Mouse (Mus musculus): ENCODE results near the gene Elf2.

The Elf2 gene

GRCm38 (mm10) chr3:51233918-51234751 is 106.3 kb downstream of the Elf2 start:
- in situ Hi-C loops (cut with MseI, MboI), result loop anchor here in 1 of 2 experiments (10.0 kb wide), 1 partner anchor 121 kb away; no protein-coding TSS in a partner anchor

DNA sequence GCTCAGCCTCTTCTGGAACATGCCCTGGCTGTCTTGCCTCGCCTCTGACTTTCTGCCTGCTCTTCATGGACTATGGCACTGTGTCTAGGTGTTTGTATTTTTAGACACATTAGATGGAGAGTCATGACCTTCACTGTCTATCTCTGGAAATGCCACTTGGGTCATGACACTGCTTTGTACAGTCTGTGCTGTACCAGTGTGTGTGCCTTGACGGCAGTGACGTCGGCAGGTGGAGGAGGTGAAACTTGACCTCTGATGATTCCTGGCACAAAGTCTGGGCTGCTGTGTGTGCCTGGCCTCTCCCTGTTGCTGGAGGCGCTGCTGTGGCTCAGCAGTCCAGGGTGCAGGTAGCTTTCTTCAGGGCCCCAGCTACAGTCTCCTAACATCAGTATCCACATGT is 107.0 kb downstream of the Elf2 start:
- in situ Hi-C loops (cut with MseI, MboI), result loop anchor here in 1 of 2 experiments (10.0 kb wide), 1 partner anchor 121 kb away; no protein-coding TSS in a partner anchor

GRCm38 (mm10) chr3:51232205-51232910 is 108.1 kb downstream of the Elf2 start:
- in situ Hi-C loops (cut with MseI, MboI), result loop anchor here in 1 of 2 experiments (10.0 kb wide), 1 partner anchor 122 kb away; no protein-coding TSS in a partner anchor

GRCm38 (mm10) chr3:51231499-51231898 is 109.0 kb downstream of the Elf2 start:
- in situ Hi-C loops (cut with MseI, MboI), result loop anchor here in 1 of 2 experiments (10.0 kb wide), 1 partner anchor 123 kb away; no protein-coding TSS in a partner anchor

- in situ Hi-C loops (cut with MseI, MboI), result loop anchor here in 1 of 2 experiments (10.0 kb wide), 1 partner anchor 124 kb away; no protein-coding TSS in a partner anchor
Measured at GRCm38 (mm10) chr3:51230886-51231285, 109.6 kb downstream of the Elf2 start.

- in situ Hi-C loops (cut with MseI, MboI), result loop anchor here in 1 of 2 experiments (10.0 kb wide), 1 partner anchor 125 kb away; no protein-coding TSS in a partner anchor
Measured at GRCm38 (mm10) chr3:51230146-51230835, 110.2 kb downstream of the Elf2 start.

DNA sequence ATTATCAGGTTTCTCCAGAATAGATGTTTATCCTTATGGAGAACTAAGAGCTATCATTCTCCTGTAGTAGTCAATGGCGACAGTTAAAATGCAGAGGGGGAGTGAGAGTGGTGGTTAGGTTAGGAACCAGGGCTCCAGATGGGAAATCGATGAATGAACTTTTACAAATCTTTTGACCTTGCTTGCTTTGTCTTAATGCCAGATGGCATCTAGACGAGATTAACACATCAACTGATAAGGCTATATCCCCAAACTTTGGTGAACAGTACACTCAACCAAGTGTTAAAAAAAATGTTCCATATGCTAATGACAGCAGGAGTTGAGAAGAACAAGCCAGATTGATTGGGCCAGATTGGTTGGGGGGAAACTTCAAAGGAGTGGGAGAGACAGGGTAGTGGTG is 111.2 kb downstream of the Elf2 start:
- in situ Hi-C loops (cut with MseI, MboI), result no loop called here

GRCm38 (mm10) chr3:51228821-51229205 is 111.7 kb downstream of the Elf2 start:
- in situ Hi-C loops (cut with MseI, MboI), result no loop called here

DNA sequence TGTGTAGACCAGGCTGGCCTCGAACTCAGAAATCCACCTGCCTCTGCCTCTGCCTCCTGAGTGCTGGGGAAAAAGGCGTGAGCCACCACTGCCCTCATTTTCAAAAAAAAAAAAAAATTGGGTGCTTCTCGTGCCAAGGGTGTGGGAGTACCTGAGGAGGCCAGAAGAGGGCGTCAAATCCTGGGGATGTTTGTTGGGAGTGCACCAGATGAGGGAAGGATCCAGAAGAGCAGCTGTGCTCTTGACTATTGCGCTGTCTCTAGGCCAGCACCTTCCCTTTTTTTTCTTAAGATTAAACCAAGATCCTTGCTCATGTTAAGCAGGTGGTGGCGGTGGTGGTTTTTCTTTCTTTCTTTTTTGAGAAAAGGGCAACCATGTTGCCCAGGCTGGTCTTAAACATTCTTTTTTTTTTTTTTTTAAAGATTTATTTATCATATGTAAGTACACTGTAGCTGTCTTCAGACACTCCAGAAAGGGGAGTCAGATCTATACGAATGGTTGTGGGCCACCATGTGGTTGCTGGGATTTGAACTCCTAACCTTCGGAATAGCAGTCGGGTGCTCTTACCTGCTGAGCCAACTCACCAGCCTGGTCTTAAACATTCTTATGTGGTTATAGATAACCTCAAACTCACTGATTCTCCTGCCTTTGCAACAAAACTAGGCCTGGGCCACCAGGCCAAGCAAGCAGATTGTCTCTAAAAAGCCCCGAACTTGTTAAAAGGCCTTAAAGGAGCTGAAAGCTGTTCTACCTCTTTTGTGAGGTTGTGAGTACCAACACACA is 112.2 kb downstream of the Elf2 start:
- in situ Hi-C loops (cut with MseI, MboI), result no loop called here

DNA sequence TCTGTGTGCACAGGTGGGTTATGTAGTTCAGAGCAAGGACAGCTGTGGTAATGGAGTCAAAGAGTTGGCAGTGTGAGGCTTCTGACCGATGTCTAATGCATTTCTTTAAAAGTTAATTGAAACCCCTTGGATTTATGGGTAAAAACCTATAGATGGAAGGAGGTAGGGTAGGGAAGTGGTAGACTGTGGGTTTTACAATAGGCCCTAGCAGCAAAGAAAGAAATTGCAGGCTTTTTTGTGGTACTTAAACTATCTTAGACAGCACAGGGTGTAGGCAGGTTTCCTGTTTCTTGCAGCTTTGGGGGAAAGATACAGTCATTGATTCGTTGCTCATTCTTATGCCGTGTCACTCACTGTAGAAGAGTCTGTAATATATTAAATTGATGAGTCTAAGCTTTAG is 113.9 kb downstream of the Elf2 start:
- in situ Hi-C loops (cut with MseI, MboI), result no loop called here

DNA sequence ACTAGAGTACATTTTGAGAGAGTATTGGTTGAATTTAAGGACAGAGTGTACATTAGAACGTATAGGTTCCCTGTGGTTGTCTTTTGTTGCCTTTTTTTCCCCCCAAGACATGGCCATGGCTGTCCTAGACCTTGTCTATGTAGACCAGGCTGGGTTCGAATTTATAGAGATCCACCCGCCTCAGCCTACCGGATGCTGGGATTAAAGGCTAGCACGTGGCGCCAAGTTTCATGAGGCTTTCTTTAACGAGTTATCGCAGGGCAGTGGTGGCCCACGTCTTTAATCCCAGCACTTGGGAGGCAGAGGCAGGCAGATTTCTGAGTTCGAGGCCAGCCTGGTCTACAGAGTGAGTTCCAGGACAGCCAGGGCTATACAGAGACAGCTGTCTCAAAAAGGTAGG is 114.5 kb downstream of the Elf2 start:
- in situ Hi-C loops (cut with MseI, MboI), result no loop called here

DNA sequence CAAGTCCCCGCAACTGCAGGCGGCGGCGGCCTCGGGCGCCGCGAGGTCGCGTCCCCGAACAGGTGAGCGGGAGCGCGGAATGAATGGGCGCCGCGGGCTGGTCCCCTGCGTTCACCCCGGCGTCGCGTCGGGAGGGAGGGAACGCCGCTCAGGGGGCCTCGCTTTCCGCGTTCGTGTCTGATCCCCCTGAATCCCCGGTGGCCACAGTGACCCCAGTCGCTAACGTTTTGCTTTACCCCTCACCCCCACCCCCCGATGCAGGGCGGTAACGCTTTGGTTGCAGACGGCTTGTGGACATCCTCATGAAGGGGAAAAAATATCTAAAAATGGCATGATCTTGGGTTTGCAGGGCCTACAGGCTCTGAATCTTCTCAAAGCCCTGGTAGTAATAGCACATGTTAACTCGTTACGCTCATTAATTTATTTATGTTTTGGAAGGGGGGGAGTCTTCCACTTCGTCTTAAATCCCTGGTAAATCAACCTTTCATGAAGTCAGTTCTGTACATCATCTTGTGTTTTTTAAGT is 115.2 kb downstream of the Elf2 start:
- in situ Hi-C loops (cut with MseI, MboI), result no loop called here

DNA sequence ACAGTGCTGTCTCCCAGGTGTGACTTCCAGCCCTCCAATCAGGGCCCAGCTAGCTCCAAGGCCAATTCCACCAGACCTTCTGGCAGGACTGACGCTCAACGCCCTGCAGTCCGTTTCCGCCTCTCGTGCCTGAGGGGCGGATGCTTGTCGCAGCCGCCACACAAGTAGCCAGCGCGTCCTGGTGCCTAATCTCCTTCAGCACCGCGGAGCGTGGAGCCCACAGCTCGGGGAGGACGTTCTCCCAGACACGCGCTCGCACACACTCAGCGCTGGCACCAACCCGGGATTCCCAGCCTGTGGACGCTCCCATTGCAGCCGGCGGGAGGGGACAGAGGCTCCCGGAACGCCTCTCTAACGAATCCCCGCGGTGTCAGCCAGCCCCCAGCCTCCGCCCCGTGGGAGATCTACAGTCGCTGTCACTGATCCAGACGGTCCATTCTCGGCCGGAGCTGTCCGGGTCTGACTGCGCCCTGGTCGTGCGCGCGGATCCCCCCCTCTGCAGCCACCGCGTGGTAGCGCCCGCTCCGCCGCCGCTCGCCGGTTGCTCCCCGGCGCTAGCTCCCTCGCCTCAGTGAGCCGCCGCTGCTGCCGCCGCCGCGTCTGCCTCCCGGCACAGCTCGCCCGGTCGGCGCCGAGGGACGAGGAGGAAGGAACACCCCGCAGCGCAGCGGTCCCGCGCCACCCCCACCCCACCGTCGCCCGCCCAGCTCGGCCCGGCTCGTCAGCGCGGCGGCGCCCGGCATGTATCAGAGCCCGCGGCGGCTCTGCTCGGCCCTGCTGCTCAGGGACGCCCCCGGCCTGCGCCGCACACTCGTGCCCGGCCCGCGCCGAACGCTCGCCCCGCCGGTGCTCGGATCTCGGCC is 115.9 kb downstream of the Elf2 start, which contains the start of gene Noct:
Gene Noct (plus strand): TSS at position 85 of the 863 bp plus-strand sequence.
- in situ Hi-C loops (cut with MseI, MboI), result no loop called here

DNA sequence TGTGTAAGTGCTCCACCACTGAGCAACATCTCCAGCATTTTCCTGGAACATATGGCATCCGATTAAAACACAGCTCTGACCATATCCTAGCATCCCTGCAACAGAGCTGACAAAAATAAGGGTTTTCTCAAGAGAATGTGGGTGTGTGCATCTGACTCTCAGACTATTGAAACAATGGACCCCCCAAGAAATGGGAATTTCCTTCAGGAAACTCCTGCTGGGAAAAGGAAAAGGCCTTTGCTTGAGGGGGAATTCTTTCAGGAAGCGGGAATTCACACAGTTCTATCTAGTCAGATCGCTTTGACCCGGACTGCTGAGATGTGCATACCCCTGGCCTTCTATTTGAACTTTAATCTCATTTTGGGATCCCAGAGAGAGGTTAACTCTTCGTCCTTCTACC is 116.9 kb downstream of the Elf2 start:
- in situ Hi-C loops (cut with MseI, MboI), result no loop called here

DNA sequence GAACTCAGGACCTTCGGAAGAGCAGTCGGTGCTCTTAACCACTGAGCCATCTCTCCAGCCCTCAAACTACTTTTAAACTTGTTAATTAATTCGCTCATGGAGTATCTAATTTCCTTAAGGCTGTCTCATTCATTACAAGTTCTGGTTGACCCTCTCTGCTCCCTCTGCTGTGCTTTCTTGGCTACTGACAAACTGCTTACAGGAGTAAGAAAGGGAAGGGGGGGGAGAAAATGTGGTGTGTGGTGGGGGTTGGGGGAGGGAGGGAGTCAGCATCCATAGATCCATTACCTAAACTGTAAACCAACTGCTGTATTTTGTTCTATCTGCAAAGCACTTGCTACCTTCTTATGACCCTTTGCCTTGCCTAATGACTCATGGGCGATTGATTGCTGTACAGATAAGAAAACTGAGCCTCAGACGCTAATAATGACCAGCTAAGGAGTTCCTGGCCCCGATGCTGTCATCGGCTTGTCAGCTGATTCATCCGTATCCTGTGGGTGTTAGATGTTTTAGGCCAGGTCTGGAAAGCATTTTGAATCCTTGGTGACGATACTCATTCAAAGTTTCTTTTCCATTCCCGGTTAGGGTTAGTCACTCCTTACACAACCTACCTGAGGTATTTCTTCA is 117.5 kb downstream of the Elf2 start:
- in situ Hi-C loops (cut with MseI, MboI), result no loop called here

DNA sequence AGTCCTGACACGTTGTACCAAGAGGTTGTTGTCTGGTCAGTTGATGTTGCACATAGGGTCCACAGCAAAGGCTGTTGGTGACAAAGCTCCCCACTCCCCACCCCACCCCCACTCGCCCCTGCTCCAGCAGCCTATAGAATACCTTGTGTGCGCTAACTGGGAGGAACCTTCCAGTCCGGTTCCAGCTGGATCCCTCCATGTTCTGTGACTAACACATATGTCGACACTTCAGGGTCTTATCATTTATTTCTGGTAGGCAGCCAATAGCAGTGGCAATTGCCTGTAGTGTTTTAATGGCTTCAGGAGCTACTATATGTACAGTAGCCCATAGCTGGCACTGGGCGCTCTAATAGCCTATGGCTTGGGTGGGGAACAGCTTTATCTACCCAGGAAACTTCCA is 118.2 kb downstream of the Elf2 start:
- in situ Hi-C loops (cut with MseI, MboI), result no loop called here

GRCm38 (mm10) chr3:51221847-51222246 is 118.6 kb downstream of the Elf2 start:
- in situ Hi-C loops (cut with MseI, MboI), result no loop called here

- in situ Hi-C loops (cut with MseI, MboI), result no loop called here
Measured at GRCm38 (mm10) chr3:51220846-51221245, 119.6 kb downstream of the Elf2 start.

- in situ Hi-C loops (cut with MseI, MboI), result no loop called here
Measured at GRCm38 (mm10) chr3:51219213-51219612, 121.2 kb downstream of the Elf2 start.

Data from mouse trophoblast stem cell (cell line).